Mouse (Mus musculus): ENCODE measurements at regions not wholly inside any gene's neighbourhood (a gene's known extent, or its start where the extent isn't known, plus 50 kb on each side); places are given as distances from the start of the nearest gene placed in this dataset.

DNA sequence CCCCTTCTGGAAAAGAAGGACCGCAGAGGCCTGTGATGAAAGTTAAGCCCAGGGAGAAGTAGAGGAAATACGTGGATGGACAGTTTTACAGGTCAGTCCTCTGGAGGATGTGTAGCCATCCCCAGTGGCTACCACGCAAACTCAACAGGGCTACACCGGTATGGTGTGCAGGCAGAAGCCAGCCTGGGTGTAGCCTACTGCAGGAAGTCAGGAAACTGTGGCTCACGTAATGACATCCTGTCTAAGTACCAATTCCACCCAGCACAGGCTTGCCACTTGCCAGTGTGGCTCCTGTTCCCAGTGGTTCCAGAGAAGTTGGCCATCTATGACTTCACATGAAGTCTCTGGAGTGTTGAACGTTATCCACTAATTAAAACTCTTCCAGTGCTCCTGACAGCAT is 105.0 kb downstream of the Plxna1 start:
- no peaks in the 10 kb centered on the region for H3K36me3 ChIP-seq (replicated peaks; ENCODE audit: control insufficient read depth, insufficient read depth, low read depth, low read length)
- no peaks in the 10 kb centered on the region for H3K9me3 ChIP-seq (replicated peaks; ENCODE audit: control insufficient read depth, low read length)
- H3K4me2 ChIP-seq (ENCODE audit: low read depth, low read length): no peak overlapping the region
- no peak overlapping the region for H3K9ac ChIP-seq (replicated peaks; ENCODE audit: low read length)
- H3K4me1 ChIP-seq (ENCODE audit: control insufficient read depth, insufficient read depth, low read length): no peaks in the 10 kb centered on the region
- DNase-seq (ENCODE audit: low spot score): no peak
- no peak overlapping the region for H3K27ac ChIP-seq (replicated peaks; ENCODE audit: low read depth, low read length)
- H3K27me3 ChIP-seq (ENCODE audit: control insufficient read depth, insufficient read depth, low read length): no peaks in the 10 kb centered on the region
- 75% methylated on average over 6 of the region's 6 CpGs for WGBS
- ATAC-seq (replicated peaks; ENCODE audit: insufficient number of reproducible peaks, low FRiP score, low TSS enrichment, low read depth): no peak
- H3K4me3 ChIP-seq (ENCODE audit: low read depth, low read length): no peak overlapping the region

GRCm38 (mm10) chr6:89258140-89258539 is 104.3 kb downstream of the Plxna1 start:
- Histone ChIP-seq H3K36me3 (replicated peaks; ENCODE audit: control insufficient read depth, insufficient read depth, low read depth, low read length) (no peaks in the 10 kb centered on the region), H3K4me2 (ENCODE audit: low read depth, low read length) (no peak overlapping the region), H3K9ac (replicated peaks; ENCODE audit: low read length) (no peak overlapping the region), H3K27me3 (ENCODE audit: control insufficient read depth, insufficient read depth, low read length) (no peaks in the 10 kb centered on the region), H3K9me3 (replicated peaks; ENCODE audit: control insufficient read depth, low read length) (no peaks in the 10 kb centered on the region), H3K4me3 (ENCODE audit: low read depth, low read length) (no peak overlapping the region), H3K4me1 (ENCODE audit: control insufficient read depth, insufficient read depth, low read length) (no peaks in the 10 kb centered on the region), H3K27ac (replicated peaks; ENCODE audit: low read depth, low read length) (no peak overlapping the region)
- 88% methylated on average over 4 of the region's 4 CpGs for WGBS
- DNase-seq (ENCODE audit: low spot score) (no peak), ATAC-seq (replicated peaks; ENCODE audit: insufficient number of reproducible peaks, low FRiP score, low TSS enrichment, low read depth) (no peak)

GRCm38 (mm10) chr6:89259406-89259994 is 102.9 kb downstream of the Plxna1 start:
- Histone ChIP-seq H3K27me3 (ENCODE audit: control insufficient read depth, insufficient read depth, low read length) (no peaks in the 10 kb centered on the region), H3K4me2 (ENCODE audit: low read depth, low read length) (no peak overlapping the region), H3K9ac (replicated peaks; ENCODE audit: low read length) (no peak overlapping the region), H3K27ac (replicated peaks; ENCODE audit: low read depth, low read length) (no peak overlapping the region), H3K36me3 (replicated peaks; ENCODE audit: control insufficient read depth, insufficient read depth, low read depth, low read length) (no peaks in the 10 kb centered on the region), H3K9me3 (replicated peaks; ENCODE audit: control insufficient read depth, low read length) (no peaks in the 10 kb centered on the region), H3K4me1 (ENCODE audit: control insufficient read depth, insufficient read depth, low read length) (no peaks in the 10 kb centered on the region), H3K4me3 (ENCODE audit: low read depth, low read length) (no peak overlapping the region)
- 79% methylated on average over 11 of the region's 11 CpGs for WGBS
- DNase-seq (ENCODE audit: low spot score) (no peak), ATAC-seq (replicated peaks; ENCODE audit: insufficient number of reproducible peaks, low FRiP score, low TSS enrichment, low read depth) (no peak)

DNA sequence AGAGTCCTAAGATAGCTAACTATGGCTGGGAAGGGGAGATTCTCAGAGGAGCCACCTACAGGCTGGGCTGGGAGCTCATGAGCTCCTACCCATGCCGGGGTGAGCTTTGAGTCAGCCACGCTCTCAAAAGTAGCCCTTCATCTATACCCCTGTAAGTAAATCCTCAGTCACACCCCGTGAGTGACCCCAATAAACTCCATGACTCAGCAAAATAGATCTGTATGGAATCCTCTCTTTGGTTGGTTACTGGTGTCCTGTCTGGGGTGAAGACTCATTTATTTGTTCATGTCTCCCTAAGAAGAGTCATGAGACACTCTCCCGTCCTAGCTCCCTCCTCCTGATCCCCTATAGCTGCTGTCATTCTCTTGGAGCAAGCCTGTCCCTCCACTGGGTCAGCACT is 99.5 kb downstream of the Plxna1 start:
- Histone ChIP-seq H3K4me2 (ENCODE audit: low read depth, low read length) (no peak overlapping the region), H3K4me3 (ENCODE audit: low read depth, low read length) (no peak overlapping the region), H3K9me3 (replicated peaks; ENCODE audit: control insufficient read depth, low read length) (no peaks in the 10 kb centered on the region), H3K9ac (replicated peaks; ENCODE audit: low read length) (no peak overlapping the region), H3K36me3 (replicated peaks; ENCODE audit: control insufficient read depth, insufficient read depth, low read depth, low read length) (no peaks in the 10 kb centered on the region), H3K4me1 (ENCODE audit: control insufficient read depth, insufficient read depth, low read length) (no peaks in the 10 kb centered on the region), H3K27me3 (ENCODE audit: control insufficient read depth, insufficient read depth, low read length) (no peaks in the 10 kb centered on the region), H3K27ac (replicated peaks; ENCODE audit: low read depth, low read length) (no peak overlapping the region)
- DNase-seq (ENCODE audit: low spot score): no peak
- 79% methylated on average over 4 of the region's 4 CpGs for WGBS
- ATAC-seq (replicated peaks; ENCODE audit: insufficient number of reproducible peaks, low FRiP score, low TSS enrichment, low read depth): no peak

DNA sequence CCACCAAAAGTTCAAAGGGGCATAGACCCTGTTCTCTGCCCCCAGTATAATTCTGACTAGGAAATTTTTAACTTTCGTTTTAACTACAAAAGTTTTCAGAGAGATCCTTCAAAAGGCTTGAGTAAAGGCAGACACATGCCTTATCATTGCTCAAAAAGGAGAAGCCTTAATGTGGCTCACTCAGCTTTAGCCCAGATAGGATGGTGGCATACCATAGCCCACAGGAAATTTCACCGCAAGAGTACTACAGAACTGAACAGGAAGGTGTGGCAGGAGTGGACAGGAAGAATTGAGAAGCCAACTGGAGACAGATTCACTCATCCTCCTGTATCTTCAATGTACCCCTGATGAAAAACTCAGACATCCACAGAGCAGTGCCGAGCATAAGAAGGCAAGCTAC is 97.1 kb downstream of the Plxna1 start:
- no peaks in the 10 kb centered on the region for H3K4me1 ChIP-seq (ENCODE audit: control insufficient read depth, insufficient read depth, low read length)
- no peak overlapping the region for H3K4me3 ChIP-seq (ENCODE audit: low read depth, low read length)
- H3K4me2 ChIP-seq (ENCODE audit: low read depth, low read length): no peak overlapping the region
- DNase-seq (ENCODE audit: low spot score) (no peak), ATAC-seq (replicated peaks; ENCODE audit: insufficient number of reproducible peaks, low FRiP score, low TSS enrichment, low read depth) (no peak)
- no peak overlapping the region for H3K9ac ChIP-seq (replicated peaks; ENCODE audit: low read length)
- no peak overlapping the region for H3K27ac ChIP-seq (replicated peaks; ENCODE audit: low read depth, low read length)
- WGBS: 84% methylated on average over 3 of the region's 3 CpGs
- no peaks in the 10 kb centered on the region for H3K27me3 ChIP-seq (ENCODE audit: control insufficient read depth, insufficient read depth, low read length)
- H3K9me3 ChIP-seq (replicated peaks; ENCODE audit: control insufficient read depth, low read length): no peaks in the 10 kb centered on the region
- no peaks in the 10 kb centered on the region for H3K36me3 ChIP-seq (replicated peaks; ENCODE audit: control insufficient read depth, insufficient read depth, low read depth, low read length)

Measured in embryonic facial prominence, embryonic 11.5 days (tissue).